Mouse (Mus musculus) urinary bladder, postnatal 4 days (tissue): Measurements from ENCODE around the gene Fam171a1.

Experiments
- DNase-seq, 2 experiments: peaks; one replicate each; pipeline ENCODE4 v3.0.0; 2021 to 2022; ENCODE audit warnings: low spot score in 2 of 2

The Fam171a1 gene

GRCm38 (mm10) chr2:3273349-3273748, 159.3 kb downstream of the Fam171a1 start:
- DNase-seq = no peak

- no peak for DNase-seq
Observed at GRCm38 (mm10) chr2:3276106-3276505, 162.1 kb downstream of the Fam171a1 start.
